Comparison of ENCODE assay signal across 25 mouse cellular contexts in the genomic region with DNA sequence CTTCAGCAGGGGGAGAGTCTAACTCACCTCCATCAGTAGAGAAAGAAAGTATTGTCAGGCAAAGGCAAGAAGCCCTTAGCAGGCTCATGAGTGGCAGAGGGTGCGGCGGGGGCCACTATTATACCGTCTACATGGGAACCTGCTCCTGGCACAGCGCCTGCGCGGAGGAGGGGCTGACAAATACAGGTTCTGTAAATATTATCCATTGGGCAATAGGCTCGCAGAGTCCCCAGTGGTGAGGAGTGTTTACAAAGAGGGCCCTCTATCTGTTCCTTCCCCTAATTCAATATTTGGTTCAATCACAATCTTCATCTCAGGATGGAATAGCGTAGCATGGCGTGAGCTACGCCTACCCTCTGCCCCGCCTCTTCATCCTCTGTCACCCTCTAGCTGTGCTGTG. TPM values are rescaled to one million over a fixed set of nuclear protein-coding genes. Genes with fewer than 3 reads are reported as not detected.
DNase-seq lines count a peak whose midpoint lies in the region; ATAC-seq lines count a peak whose summit lies in the region.
"Had no signal": no experiment of that assay in that cellular context is flagged by ENCODE, and none has a peak within 500 bp of the region (broad histone marks: within the 10 kb centered on the region; RNA-seq: fewer than 3 reads in every experiment).

No protein-coding gene starts in this region.

- ATAC-seq in liver, embryonic 12.5 days, result no peak
- ATAC-seq in forebrain, embryonic 14.5 days, result no peak
- ATAC-seq: forebrain, embryonic 13.5 days had no signal

- WGBS in liver, embryonic 12.5 days (ENCODE audit: insufficient replicate concordance), result 69% methylated on average over 11 of the region's 11 CpGs
- 84% methylated on average over 11 of the region's 11 CpGs for WGBS in forebrain, embryonic 14.5 days

- no peaks in the 10 kb centered on the region for H3K27me3 ChIP-seq in liver, embryonic 12.5 days (replicated peaks)
- no peaks in the 10 kb centered on the region for H3K27me3 ChIP-seq in forebrain, embryonic 14.5 days (replicated peaks; ENCODE audit: control insufficient read depth, insufficient read depth, low read length)
- H3K27me3 ChIP-seq: forebrain, embryonic 13.5 days; heart, embryonic 12.5 days; neural tube, embryonic 12.5 days had no signal

- no peaks in the 10 kb centered on the region for H3K9me3 ChIP-seq in liver, embryonic 12.5 days (replicated peaks)
- no peaks in the 10 kb centered on the region for H3K9me3 ChIP-seq in forebrain, embryonic 14.5 days (replicated peaks; ENCODE audit: control insufficient read depth, low read length)
- H3K9me3 ChIP-seq: forebrain, embryonic 13.5 days; heart, embryonic 12.5 days; neural tube, embryonic 12.5 days had no signal

- 0 out of 2 replicates have a peak, but pooled peaks cover under 1% of the 10 kb centered on the region for H3K36me3 ChIP-seq in liver, embryonic 12.5 days
- no peaks in the 10 kb centered on the region for H3K36me3 ChIP-seq in forebrain, embryonic 14.5 days (ENCODE audit: control insufficient read depth, insufficient read depth, low read length)
- H3K36me3 ChIP-seq: heart, embryonic 12.5 days; neural tube, embryonic 12.5 days had no signal

- DNase-seq in cerebellum, postnatal 10 days, result peak; percentile 73 to 78
- no peak for DNase-seq in cerebellum, adult 9-11 months
- peak; percentile 19 for DNase-seq in layer of hippocampus, adult 9-11 months
- no peak for DNase-seq in layer of hippocampus, postnatal 14 days (ENCODE audit: low spot score in 2 of 2)
- peak; percentile 32 for DNase-seq in lung, postnatal 14 days
- DNase-seq in spleen, adult 12 weeks (ENCODE audit: low spot score), result no peak
- DNase-seq in forebrain, embryonic 14.5 days (ENCODE audit: low spot score), result no peak
- DNase-seq: adrenal gland, adult 8-10 months; cerebellum, adult 8-10 months; kidney, adult 8-10 months; kidney, postnatal 25 days; right cerebral cortex, postnatal 25 days; thymus, adult 2 months had no signal

- H3K4me2 ChIP-seq in liver, embryonic 12.5 days, result peak overlapping the region; percentile 15; the same call in 1 of the 2 replicates
- H3K4me2 ChIP-seq in forebrain, embryonic 14.5 days (ENCODE audit: low read length), result no peak overlapping the region
- H3K4me2 ChIP-seq: forebrain, embryonic 13.5 days; heart, embryonic 12.5 days; neural tube, embryonic 12.5 days had no signal

- H3K4me3 ChIP-seq in liver, embryonic 12.5 days, result no peak overlapping the region
- H3K4me3 ChIP-seq in forebrain, embryonic 14.5 days (ENCODE audit: low read depth, low read length), result no peak overlapping the region
- H3K4me3 ChIP-seq: forebrain, embryonic 13.5 days; heart, embryonic 12.5 days; neural tube, embryonic 12.5 days had no signal

- no peak overlapping the region for H3K9ac ChIP-seq in liver, embryonic 12.5 days
- no peak overlapping the region for H3K9ac ChIP-seq in forebrain, embryonic 14.5 days (ENCODE audit: low read length)
- H3K9ac ChIP-seq: forebrain, embryonic 13.5 days; heart, embryonic 12.5 days; neural tube, embryonic 12.5 days had no signal

- no peak overlapping the region for H3K27ac ChIP-seq in liver, embryonic 12.5 days
- H3K27ac ChIP-seq in forebrain, embryonic 14.5 days (ENCODE audit: low read depth, low read length), result no peak overlapping the region
- H3K27ac ChIP-seq: forebrain, embryonic 13.5 days; neural tube, embryonic 12.5 days had no signal

- peaks cover 37% of the 10 kb centered on the region for H3K4me1 ChIP-seq in liver, embryonic 12.5 days
- 0 out of 2 replicates have a peak, but pooled peaks cover 3% of the 10 kb centered on the region for H3K4me1 ChIP-seq in forebrain, embryonic 14.5 days (ENCODE audit: control insufficient read depth, insufficient read depth, low read length)

RNA-seq across cellular contexts. Expression of gene Rrbp1, which starts 3.0 kb away (rescaled TPM):
- 10 to 100 TPM; 86.8 to 90.1 TPM for total RNA-seq in layer of hippocampus, postnatal 14 days (2021)
- polyA plus RNA-seq in liver, embryonic 12.5 days (2016; fragmentation: Nextera tagmentation; extraction: Ambion mirVana), result 59.8 and 60.8 TPM in 2 replicates
- polyA plus RNA-seq in forebrain, embryonic 14.5 days (2014; fragmentation: Nextera tagmentation; extraction: Ambion mirVana), result 15.1 and 15.8 TPM in 2 replicates

RNA-seq across cellular contexts. Expression of gene Banf2, which starts 18.8 kb away (rescaled TPM):
- not detected for total RNA-seq in layer of hippocampus, postnatal 14 days (2021)
- polyA plus RNA-seq in liver, embryonic 12.5 days (2016; fragmentation: Nextera tagmentation; extraction: Ambion mirVana), result not detected in 2 replicates
- polyA plus RNA-seq in forebrain, embryonic 14.5 days (2014; fragmentation: Nextera tagmentation; extraction: Ambion mirVana), result not detected in 2 replicates
- total RNA-seq: adrenal gland, adult 8-10 months; CH12.LX; gastrocnemius, postnatal 4 days; heart, postnatal 25 days; left cerebral cortex, postnatal 10 days; megakaryocyte, adult 5-6 weeks had no signal
- polyA plus RNA-seq: brain, embryonic 14.5 days; forebrain, embryonic 13.5 days; heart, embryonic 12.5 days; limb, embryonic 14.5 days; neural tube, embryonic 12.5 days; thymus, adult 2 months; urinary bladder, adult 2 months had no signal

Comparison
In these comparisons a context has a peak if more than half of its experiments do, and no peak if none do; other contexts are left out.
1. DNase-seq: peak in cerebellum, postnatal 10 days (2 of 2), layer of hippocampus, adult 9-11 months (single experiment) and lung, postnatal 14 days (single experiment); none in cerebellum, adult 9-11 months (single experiment), layer of hippocampus, postnatal 14 days (0 of 2), spleen, adult 12 weeks (single experiment) and forebrain, embryonic 14.5 days (single experiment).